11 mouse cellular contexts compared by ENCODE assay signal in genomic region chr1:172486236-172486635, GRCm38 (mm10). TPM values are rescaled to one million over a fixed set of nuclear protein-coding genes. Genes with fewer than 3 reads are reported as not detected.
A peak's percentile ranks its signal among the peaks of the same experiment; 100 is the strongest.
DNase-seq lines count a peak whose midpoint lies in the region; ATAC-seq lines count a peak whose summit lies in the region.
"Had no signal": no experiment of that assay in that cellular context is flagged by ENCODE, and none has a peak within 500 bp of the region (broad histone marks: within the 10 kb centered on the region; RNA-seq: fewer than 3 reads in every experiment).

No protein-coding gene starts in this region.

- intact Hi-C loops in heart, postnatal 25 days (cut with DNase I): loop anchor here (5.0 kb wide), 1 partner anchor 146 kb away; the partner anchor contains the start of gene Dusp23

- 0 out of 2 replicates have a peak, but pooled peaks cover 7% of the 10 kb centered on the region for H3K36me3 ChIP-seq in embryonic facial prominence, embryonic 14.5 days (ENCODE audit: control insufficient read depth, insufficient read depth, low read length)
- H3K36me3 ChIP-seq in hindbrain, embryonic 10.5 days: peaks cover 54% of the 10 kb centered on the region
- peaks cover 36% of the 10 kb centered on the region for H3K36me3 ChIP-seq in limb, embryonic 13.5 days
- H3K36me3 ChIP-seq in neural tube, embryonic 14.5 days (ENCODE audit: control insufficient read depth, insufficient read depth, low read length): no peaks in the 10 kb centered on the region
- H3K36me3 ChIP-seq: lung, embryonic 15.5 days had no signal

- peak overlapping the region; percentile 78 for H3K4me2 ChIP-seq in embryonic facial prominence, embryonic 14.5 days (ENCODE audit: low read depth, low read length)
- H3K4me2 ChIP-seq in limb, embryonic 13.5 days (replicated peaks): peak overlapping the region; percentile 72
- peak overlapping the region; percentile 84 for H3K4me2 ChIP-seq in neural tube, embryonic 14.5 days (ENCODE audit: low read depth, low read length)
- H3K4me2 ChIP-seq: lung, embryonic 15.5 days had no signal

- no peak for ATAC-seq in embryonic facial prominence, embryonic 14.5 days (ENCODE audit: low read depth)
- ATAC-seq in limb, embryonic 13.5 days (ENCODE audit: low FRiP score, low read depth): no peak
- no peak for ATAC-seq in neural tube, embryonic 14.5 days (ENCODE audit: low read depth)
- ATAC-seq: inflammation-experienced regulatory T-cells, adult 6 months had no signal

- H3K4me1 ChIP-seq in embryonic facial prominence, embryonic 14.5 days (ENCODE audit: control insufficient read depth, insufficient read depth, low read length): peaks cover 16% of the 10 kb centered on the region
- H3K4me1 ChIP-seq in hindbrain, embryonic 10.5 days (replicated peaks): peaks cover 76% of the 10 kb centered on the region
- H3K4me1 ChIP-seq in limb, embryonic 13.5 days: peaks cover 53% of the 10 kb centered on the region
- peaks cover 40% of the 10 kb centered on the region for H3K4me1 ChIP-seq in neural tube, embryonic 14.5 days (ENCODE audit: control insufficient read depth, insufficient read depth, low read length)

- H3K27me3 ChIP-seq in embryonic facial prominence, embryonic 14.5 days (replicated peaks; ENCODE audit: control insufficient read depth, insufficient read depth, low read length): no peaks in the 10 kb centered on the region
- H3K27me3 ChIP-seq in hindbrain, embryonic 10.5 days (ENCODE audit: insufficient read depth, poor library complexity, severe bottlenecking): peaks cover under 1% of the 10 kb centered on the region; the same call in 1 of the 2 replicates
- H3K27me3 ChIP-seq in limb, embryonic 13.5 days: no peaks in the 10 kb centered on the region
- H3K27me3 ChIP-seq in neural tube, embryonic 14.5 days (ENCODE audit: control insufficient read depth, insufficient read depth, low read length): no peaks in the 10 kb centered on the region
- H3K27me3 ChIP-seq: lung, embryonic 15.5 days had no signal

- peak; percentile 57 for DNase-seq in embryonic facial prominence, embryonic 14.5 days (ENCODE audit: low spot score)
- DNase-seq in hindbrain, embryonic 10.5 days (ENCODE audit: low spot score): peak; percentile 73
- DNase-seq in frontal cortex, postnatal 14 days (ENCODE audit: low spot score in 2 of 2): no peak
- DNase-seq in adrenal gland, postnatal 14 days: no peak
- DNase-seq in heart, postnatal 25 days (ENCODE audit: low spot score): no peak
- no peak for DNase-seq in lung, adult 18-20 months
- DNase-seq: heart, adult 2 months had no signal

- no peak overlapping the region for H3K27ac ChIP-seq in embryonic facial prominence, embryonic 14.5 days (replicated peaks; ENCODE audit: low read depth, low read length)
- H3K27ac ChIP-seq in hindbrain, embryonic 10.5 days: peak overlapping the region; percentile 86
- H3K27ac ChIP-seq in limb, embryonic 13.5 days: no peak overlapping the region
- no peak overlapping the region for H3K27ac ChIP-seq in neural tube, embryonic 14.5 days (ENCODE audit: low read depth, low read length)
- H3K27ac ChIP-seq: heart, adult 2 months; lung, embryonic 15.5 days had no signal

- H3K4me3 ChIP-seq in embryonic facial prominence, embryonic 14.5 days (ENCODE audit: low read depth, low read length): no peak overlapping the region; the same call in 1 of the 2 replicates
- peak overlapping the region; percentile 81 for H3K4me3 ChIP-seq in hindbrain, embryonic 10.5 days
- H3K4me3 ChIP-seq in limb, embryonic 13.5 days: no peak overlapping the region; the same call in 1 of the 2 replicates
- 0 out of 2 replicates have a peak overlapping the region, but pooled peaks have one; percentile 1 for H3K4me3 ChIP-seq in neural tube, embryonic 14.5 days (ENCODE audit: low read depth, low read length)
- H3K4me3 ChIP-seq: heart, adult 2 months; lung, embryonic 15.5 days had no signal

- no peaks in the 10 kb centered on the region for H3K9me3 ChIP-seq in embryonic facial prominence, embryonic 14.5 days (ENCODE audit: control insufficient read depth, low read length)
- H3K9me3 ChIP-seq in hindbrain, embryonic 10.5 days: no peaks in the 10 kb centered on the region
- no peaks in the 10 kb centered on the region for H3K9me3 ChIP-seq in limb, embryonic 13.5 days
- no peaks in the 10 kb centered on the region for H3K9me3 ChIP-seq in neural tube, embryonic 14.5 days (ENCODE audit: control insufficient read depth, low read length)
- H3K9me3 ChIP-seq: lung, embryonic 15.5 days had no signal

- H3K9ac ChIP-seq in embryonic facial prominence, embryonic 14.5 days (ENCODE audit: low read depth, low read length): no peak overlapping the region
- peak overlapping the region; percentile 48 for H3K9ac ChIP-seq in limb, embryonic 13.5 days
- 0 out of 2 replicates have a peak overlapping the region, but pooled peaks have one; percentile 7 for H3K9ac ChIP-seq in neural tube, embryonic 14.5 days (replicated peaks; ENCODE audit: low read depth, low read length)
- H3K9ac ChIP-seq: lung, embryonic 15.5 days had no signal

- WGBS in embryonic facial prominence, embryonic 14.5 days: 39% methylated on average over 4 of the region's 4 CpGs
- WGBS in hindbrain, embryonic 10.5 days: 21% methylated on average over 4 of the region's 4 CpGs
- 19% methylated on average over 4 of the region's 4 CpGs for WGBS in limb, embryonic 13.5 days
- WGBS in neural tube, embryonic 14.5 days: 7% methylated on average over 4 of the region's 4 CpGs

RNA-seq across cellular contexts. Expression of gene Igsf9, which starts 4.6 kb away (rescaled TPM):
- 21.4 and 26.3 TPM in 2 replicates for polyA plus RNA-seq in embryonic facial prominence, embryonic 14.5 days (2014; fragmentation: Nextera tagmentation; extraction: Ambion mirVana)
- 74.1 and 76.0 TPM in 2 replicates for polyA plus RNA-seq in hindbrain, embryonic 10.5 days (2016; fragmentation: Nextera tagmentation; extraction: Ambion mirVana)
- 47.9 and 53.2 TPM in 2 replicates for polyA plus RNA-seq in limb, embryonic 13.5 days (2015; fragmentation: Nextera tagmentation; extraction: Ambion mirVana)
- 29.6 and 32.4 TPM in 2 replicates for polyA plus RNA-seq in neural tube, embryonic 14.5 days (2014; fragmentation: Nextera tagmentation; extraction: Ambion mirVana)
- total RNA-seq in adrenal gland, postnatal 14 days (2021): 2.4 and 2.8 TPM in 2 replicates
- under 1 TPM; 0.25 to 0.55 TPM for total RNA-seq in heart, postnatal 25 days (2021)

RNA-seq across cellular contexts. Expression of gene Slamf9, which starts 11.1 kb away (rescaled TPM):
- 0.68 and 0.77 TPM in 2 replicates for polyA plus RNA-seq in embryonic facial prominence, embryonic 14.5 days (2014; fragmentation: Nextera tagmentation; extraction: Ambion mirVana)
- 0.16 TPM in 1 of 2 replicates, not detected in the other for polyA plus RNA-seq in hindbrain, embryonic 10.5 days (2016; fragmentation: Nextera tagmentation; extraction: Ambion mirVana)
- polyA plus RNA-seq in limb, embryonic 13.5 days (2015; fragmentation: Nextera tagmentation; extraction: Ambion mirVana): 0.25 and 0.63 TPM in 2 replicates
- 0.21 and 0.31 TPM in 2 replicates for polyA plus RNA-seq in neural tube, embryonic 14.5 days (2014; fragmentation: Nextera tagmentation; extraction: Ambion mirVana)
- 1.2 and 1.6 TPM in 2 replicates for total RNA-seq in adrenal gland, postnatal 14 days (2021)
- total RNA-seq in heart, postnatal 25 days (2021): 1 to 10 TPM; 1.3 TPM

RNA-seq across cellular contexts. Expression of gene Tagln2, which starts 13.6 kb away (rescaled TPM):
- 192 and 231 TPM in 2 replicates for polyA plus RNA-seq in embryonic facial prominence, embryonic 14.5 days (2014; fragmentation: Nextera tagmentation; extraction: Ambion mirVana)
- polyA plus RNA-seq in hindbrain, embryonic 10.5 days (2016; fragmentation: Nextera tagmentation; extraction: Ambion mirVana): 73.3 and 80.4 TPM in 2 replicates
- polyA plus RNA-seq in limb, embryonic 13.5 days (2015; fragmentation: Nextera tagmentation; extraction: Ambion mirVana): 118 and 119 TPM in 2 replicates
- polyA plus RNA-seq in neural tube, embryonic 14.5 days (2014; fragmentation: Nextera tagmentation; extraction: Ambion mirVana): 56.9 and 107 TPM in 2 replicates
- 105 and 120 TPM in 2 replicates for total RNA-seq in adrenal gland, postnatal 14 days (2021)
- 10 to 100 TPM; 75.4 to 87.9 TPM for total RNA-seq in heart, postnatal 25 days (2021)

RNA-seq across cellular contexts. Expression of gene Cfap45, which starts 34.4 kb away (rescaled TPM):
- 6.5 and 8.9 TPM in 2 replicates for polyA plus RNA-seq in embryonic facial prominence, embryonic 14.5 days (2014; fragmentation: Nextera tagmentation; extraction: Ambion mirVana)
- polyA plus RNA-seq in hindbrain, embryonic 10.5 days (2016; fragmentation: Nextera tagmentation; extraction: Ambion mirVana): 2.4 and 3.6 TPM in 2 replicates
- polyA plus RNA-seq in limb, embryonic 13.5 days (2015; fragmentation: Nextera tagmentation; extraction: Ambion mirVana): 1.0 and 1.7 TPM in 2 replicates
- 3.1 and 3.5 TPM in 2 replicates for polyA plus RNA-seq in neural tube, embryonic 14.5 days (2014; fragmentation: Nextera tagmentation; extraction: Ambion mirVana)
- 0.22 and 1.0 TPM in 2 replicates for total RNA-seq in adrenal gland, postnatal 14 days (2021)
- total RNA-seq in heart, postnatal 25 days (2021): under 1 TPM; 0.34 to 0.39 TPM

Comparison
In these comparisons a context has a peak if more than half of its experiments do, and no peak if none do; other contexts are left out.
1. DNase-seq: peak in embryonic facial prominence, embryonic 14.5 days (single experiment) and hindbrain, embryonic 10.5 days (single experiment); none in frontal cortex, postnatal 14 days (0 of 2), adrenal gland, postnatal 14 days (single experiment), heart, postnatal 25 days (single experiment) and lung, adult 18-20 months (0 of 2).
2. H3K4me3 ChIP-seq: peak in hindbrain, embryonic 10.5 days (single experiment) and neural tube, embryonic 14.5 days (single experiment); none in embryonic facial prominence, embryonic 14.5 days (single experiment) and limb, embryonic 13.5 days (single experiment).
3. Peak in every context shown above with its lines, with median percentiles within 50 percentile points of each other: H3K4me2 ChIP-seq.